Mouse (Mus musculus): ENCODE measurements at regions not wholly inside any gene's neighbourhood (a gene's known extent, or its start where the extent isn't known, plus 50 kb on each side); places are given as distances from the start of the nearest gene placed in this dataset.

DNA sequence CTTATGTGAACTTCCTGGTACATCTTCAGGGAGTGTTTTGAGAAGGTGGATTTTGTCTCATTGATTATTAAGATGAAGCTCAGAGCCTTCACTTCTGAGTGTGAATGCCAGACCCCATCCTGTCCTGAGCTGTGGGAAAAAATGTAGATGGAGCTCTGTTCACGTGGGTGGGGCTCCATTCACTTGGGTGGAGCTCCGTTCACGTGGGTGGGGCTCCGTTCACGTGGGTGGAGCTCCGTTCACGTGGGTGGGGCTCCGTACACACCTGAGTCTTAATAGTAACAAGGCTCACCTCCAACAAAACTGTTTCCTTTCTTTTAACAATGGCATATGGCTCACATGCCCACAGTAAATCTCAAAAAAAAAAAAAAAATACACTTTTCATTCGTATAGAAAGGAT, 94.1 kb upstream of the Sox5 start:
- DNase-seq, result peak; percentile 28

DNA sequence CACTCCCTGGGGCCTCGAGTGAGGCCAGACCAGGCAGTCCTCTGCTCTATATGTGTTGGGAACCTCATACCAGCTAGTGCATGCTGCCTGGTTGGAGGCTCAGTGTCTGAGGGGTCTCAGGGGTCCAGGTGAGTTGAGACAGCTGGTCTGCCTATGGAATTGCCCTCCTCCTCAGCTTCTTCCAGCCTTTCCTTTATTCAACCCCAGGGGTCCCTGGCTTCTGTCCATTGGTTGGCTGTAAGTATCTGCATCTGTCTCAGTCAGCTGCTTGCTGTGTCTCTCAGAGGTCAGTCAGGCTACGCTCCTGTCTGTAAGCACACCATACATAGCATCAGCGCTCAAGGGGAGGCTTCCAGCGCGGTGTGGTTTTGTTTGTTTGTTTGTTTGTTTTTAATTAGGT, 92.5 kb upstream of the Sox5 start:
- peak; percentile 71 for DNase-seq

DNA sequence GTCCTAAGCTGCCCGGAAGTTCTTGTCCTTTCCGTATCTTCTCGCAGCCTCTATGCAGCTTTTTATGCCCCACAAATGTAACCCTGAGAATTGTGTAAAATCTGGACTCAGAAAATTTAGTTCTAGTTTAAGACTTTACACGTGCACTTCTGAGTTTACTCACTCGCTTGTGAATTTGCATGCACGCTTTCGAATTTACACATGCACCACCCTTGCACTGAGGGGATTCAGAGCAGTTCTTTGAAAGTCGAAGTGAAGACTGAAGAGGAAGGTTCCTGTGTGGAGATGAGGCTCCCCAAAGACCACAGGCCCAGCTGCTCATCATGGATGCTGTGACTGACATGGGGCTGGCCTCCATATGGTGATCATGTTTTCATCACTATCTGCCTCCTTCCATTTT, 89.2 kb upstream of the Sox5 start:
- DNase-seq, result peak; percentile 65

DNA sequence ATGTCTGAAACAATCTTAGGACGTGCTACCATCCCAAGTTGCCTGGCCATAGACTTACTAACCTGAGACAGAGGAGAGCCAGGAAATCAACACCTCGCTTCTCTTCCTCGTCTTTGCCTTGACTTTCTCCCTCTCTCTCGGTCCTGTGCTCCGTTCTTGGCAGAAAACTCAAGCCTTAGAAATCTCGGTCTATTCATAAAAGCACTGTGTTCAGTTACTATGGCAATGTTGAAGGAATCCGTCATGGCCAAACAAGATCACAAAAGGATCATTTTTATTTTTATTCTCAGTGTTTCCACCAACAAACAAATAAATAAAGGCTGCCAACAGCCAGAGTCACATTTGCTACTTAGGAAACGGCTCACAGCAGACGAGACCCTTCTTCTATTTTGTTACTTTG, 85.6 kb upstream of the Sox5 start:
- no peak for DNase-seq

DNA sequence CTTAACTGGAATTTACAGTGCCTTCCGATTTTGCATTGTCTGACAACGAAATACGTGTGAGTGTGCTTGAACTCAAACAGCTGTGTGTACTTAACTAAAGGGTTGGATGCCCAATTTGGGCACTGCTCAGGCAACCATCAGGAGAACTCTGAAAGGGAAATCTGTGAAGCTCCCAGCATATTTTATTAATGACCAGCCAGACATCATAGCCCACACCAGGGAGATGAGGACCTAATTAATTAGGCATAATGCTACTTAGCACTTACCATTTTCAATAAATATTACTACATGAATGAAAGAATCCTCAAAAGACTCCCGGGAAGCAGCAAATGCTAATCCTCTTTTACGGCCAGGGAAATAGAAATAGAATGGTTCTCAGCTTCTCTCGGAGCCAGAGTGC, 82.2 kb upstream of the Sox5 start:
- peak; percentile 36 for DNase-seq

DNA sequence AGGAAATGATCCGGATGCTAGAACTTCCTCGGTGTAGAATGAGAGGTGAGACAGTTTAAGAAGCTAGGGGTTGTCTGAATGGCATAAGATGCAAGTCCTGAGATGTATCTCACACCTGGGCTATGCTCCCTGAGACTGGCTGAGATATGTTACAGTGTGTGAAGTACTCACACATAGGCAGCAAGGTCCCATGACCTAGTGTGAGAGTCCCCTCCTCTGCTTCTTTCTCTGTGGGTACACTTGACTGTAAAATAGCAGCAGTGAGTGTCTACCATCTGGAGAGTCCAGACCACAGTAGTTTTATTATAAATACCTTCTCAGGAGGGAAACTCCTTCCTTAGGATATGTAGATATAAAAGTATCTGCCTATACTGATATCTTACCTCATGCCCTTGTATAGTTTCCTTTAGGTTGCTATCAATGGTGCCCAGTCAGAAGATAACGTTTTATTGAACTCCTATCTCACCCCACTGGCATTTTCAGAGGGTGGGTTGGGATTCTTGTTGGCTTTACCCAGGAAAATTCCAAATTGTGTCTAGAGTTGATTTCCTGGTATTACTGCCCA, 81.7 kb upstream of the Sox5 start:
- no peak for DNase-seq

DNA sequence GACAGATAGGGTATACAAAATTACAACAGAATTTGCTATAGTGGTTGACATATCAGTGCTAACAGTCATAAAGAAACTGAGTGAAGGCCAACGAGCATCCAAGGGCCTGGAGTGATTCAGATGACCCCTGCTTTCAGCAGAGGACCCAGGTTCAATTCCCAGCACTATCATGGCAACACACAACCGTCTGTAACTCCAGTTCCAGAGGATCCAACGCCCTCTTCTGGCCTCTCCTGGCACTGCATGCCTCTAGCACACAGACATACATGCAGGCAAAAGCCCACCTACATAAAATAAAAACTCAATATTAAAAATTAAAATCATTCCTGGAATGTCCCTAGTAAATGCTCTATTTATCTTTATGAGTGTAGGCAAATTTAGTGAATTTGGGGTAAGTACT, 59.7 kb upstream of the Sox5 start:
- DNase-seq, result peak; percentile 52

DNA sequence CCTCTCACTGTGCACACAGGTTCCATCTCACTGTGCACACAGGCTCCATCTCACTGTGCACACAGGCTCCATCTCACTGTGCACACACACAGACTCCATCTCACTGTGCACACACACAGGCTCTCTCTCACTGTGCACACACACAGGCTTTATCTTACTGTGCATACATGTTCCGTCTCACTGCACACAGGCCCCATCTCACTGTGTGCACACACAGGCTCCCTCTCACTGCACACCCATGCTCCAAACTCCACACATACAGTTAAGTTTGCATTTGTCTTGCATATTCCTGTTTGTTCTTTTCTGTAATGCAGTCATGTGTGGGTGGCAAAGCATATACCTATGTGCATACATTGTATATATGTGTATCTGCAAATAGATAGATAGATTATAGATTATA, 57.6 kb upstream of the Sox5 start:
- DNase-seq, result peak; percentile 22

DNA sequence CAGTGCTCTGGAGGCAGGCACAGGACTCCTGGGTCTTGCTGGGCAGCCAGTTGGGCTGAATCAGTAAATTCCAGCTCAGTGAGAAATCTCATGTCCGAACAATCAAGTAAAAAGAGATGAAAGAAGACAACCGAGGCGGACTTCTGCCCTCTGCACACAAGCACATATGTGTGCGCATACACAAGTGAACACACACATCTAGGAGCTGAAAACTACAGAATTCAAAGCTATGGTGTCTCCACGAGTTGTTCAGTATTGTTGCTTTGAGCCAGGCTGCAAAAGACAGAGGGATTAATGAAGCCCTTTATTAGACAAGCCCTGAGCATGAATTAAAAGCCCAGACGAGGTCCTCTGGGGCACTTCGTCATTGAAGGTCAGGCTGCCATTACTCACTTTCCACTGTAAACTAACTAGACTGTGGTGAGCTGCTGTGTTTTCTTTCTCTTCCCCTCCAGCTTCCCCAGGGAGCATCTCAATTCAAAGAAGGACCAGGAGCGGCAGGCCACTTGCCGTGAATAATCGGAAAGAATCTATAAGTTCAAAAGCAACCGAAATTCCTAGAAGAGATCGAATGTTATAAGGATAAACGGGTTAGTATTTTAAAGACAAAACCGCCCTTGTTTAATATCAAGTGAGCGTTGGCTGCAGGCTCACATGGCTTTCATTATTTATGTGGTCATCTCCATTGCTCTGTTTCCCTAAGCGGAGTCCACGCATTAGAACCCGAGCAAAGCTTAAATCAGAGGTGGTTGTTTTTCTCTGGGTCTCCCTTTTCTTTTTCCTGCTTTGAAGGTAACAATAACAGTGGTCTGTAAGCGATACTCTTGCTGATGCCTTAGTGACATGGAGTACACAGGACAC, 52.8 kb upstream of the Sox5 start:
- DNase-seq, result peak; percentile 51

All from heart, adult 11 months (tissue).